Mouse (Mus musculus) neural tube, embryonic 14.5 days (tissue): Measurements from ENCODE around the gene Bri3. TPM values are rescaled to one million over a fixed set of nuclear protein-coding genes. Genes with fewer than 3 reads are reported as not detected.

ENCODE experiments used
- ATAC-seq: fragments of 200-750 bp; cut with Nextera tagmentation; 2 replicates; pipeline ENCODE4 v1.8.0; 2017; ENCODE audit warnings: low read depth, mild to moderate bottlenecking, moderate TSS enrichment, moderate library complexity
- H3K27ac ChIP-seq: fragments of 300-500 bp; sonication (generic); 2 replicates; pipeline ENCODE4 v1.5.1; 2014; ENCODE audit warnings: low read depth, mild to moderate bottlenecking, control low read depth, low read length, moderate library complexity, mixed read lengths
- H3K27me3 ChIP-seq: fragments of 300-500 bp; sonication (generic); 2 replicates; pipeline ENCODE4 v1.6.1; 2014; ENCODE audit warnings: low read length; ENCODE audit not compliant: control insufficient read depth, insufficient read depth
- H3K36me3 ChIP-seq: fragments of 300-500 bp; sonication (generic); 2 replicates; pipeline ENCODE4 v1.6.1; 2014; ENCODE audit warnings: low read length, mixed read lengths; ENCODE audit not compliant: control insufficient read depth, insufficient read depth
- H3K4me1 ChIP-seq: fragments of 300-500 bp; sonication (generic); 2 replicates; pipeline ENCODE4 v1.6.1; 2014; ENCODE audit warnings: low read length; ENCODE audit not compliant: control insufficient read depth, insufficient read depth
- H3K4me2 ChIP-seq: fragments of 300-500 bp; sonication (generic); 2 replicates; pipeline ENCODE4 v1.6.1; 2014; ENCODE audit warnings: mild to moderate bottlenecking, low read depth, low read length, control low read depth
- H3K4me3 ChIP-seq: fragments of 300-500 bp; sonication (generic); 2 replicates; pipeline ENCODE4 v1.5.1; 2014; ENCODE audit warnings: low read depth, low read length, control low read depth, mixed read lengths
- H3K9ac ChIP-seq: fragments of 300-500 bp; sonication (generic); replicated peaks from 2 replicates; pipeline ENCODE4 v1.6.1; 2014; ENCODE audit warnings: low read depth, mild to moderate bottlenecking, control low read depth, low read length, mixed read lengths
- H3K9me3 ChIP-seq: fragments of 300-500 bp; sonication (generic); 2 replicates; pipeline ENCODE4 v1.6.1; 2016; ENCODE audit warnings: low read length; ENCODE audit not compliant: control insufficient read depth
- WGBS: fragments of 180-500 bp; shearing (Covaris S2); extraction: QIAGEN DNeasy Blood & Tissue Kit; methylation state at CpG from one replicate; pipeline ENCODE4 v1.1.7; 2014; 5-methylcytosine and 5-hydroxymethylcytosine counted together
- polyA plus RNA-seq: library from polyadenylated mRNA; unstranded; fragments of >200 nt; fragmentation: Nextera tagmentation; extraction: Ambion mirVana; gene quantifications from 2 replicates; pipeline ENCODE4 v1.2.1, GENCODE M21; 2014

Gene Bri3
- polyA plus RNA-seq, 1 experiment from 2014 or later, result 114 TPM

DNA sequence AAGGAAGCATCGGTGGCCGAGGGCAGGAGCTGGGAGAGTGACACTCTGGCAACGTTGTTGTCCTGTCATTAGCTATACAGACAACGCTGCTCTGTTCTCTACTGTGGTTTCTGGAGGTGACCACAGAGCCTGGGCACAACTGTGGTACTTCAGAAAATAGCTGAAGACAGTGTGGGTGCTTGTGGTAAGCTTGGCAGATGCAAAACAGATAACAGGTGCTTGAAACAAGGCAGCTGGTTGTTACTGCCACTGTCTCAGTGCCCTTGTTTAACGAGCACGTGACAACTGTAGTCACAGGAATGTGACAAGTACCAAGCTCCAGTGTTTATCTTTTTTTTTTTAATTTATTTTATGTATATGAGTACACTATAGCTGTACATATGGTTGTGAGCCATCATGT lies 100.4 kb downstream of the Bri3 start:
- H3K4me3 ChIP-seq, result no peak overlapping the region
- H3K27me3 ChIP-seq, result no peaks in the 10 kb centered on the region
- 87% methylated on average over 6 of the region's 6 CpGs for WGBS
- ATAC-seq, result no peak
- H3K4me1 ChIP-seq, result no peaks in the 10 kb centered on the region
- no peaks in the 10 kb centered on the region for H3K9me3 ChIP-seq
- no peak overlapping the region for H3K27ac ChIP-seq
- no peaks in the 10 kb centered on the region for H3K36me3 ChIP-seq
- H3K4me2 ChIP-seq, result no peak overlapping the region
- no peak overlapping the region for H3K9ac ChIP-seq

DNA sequence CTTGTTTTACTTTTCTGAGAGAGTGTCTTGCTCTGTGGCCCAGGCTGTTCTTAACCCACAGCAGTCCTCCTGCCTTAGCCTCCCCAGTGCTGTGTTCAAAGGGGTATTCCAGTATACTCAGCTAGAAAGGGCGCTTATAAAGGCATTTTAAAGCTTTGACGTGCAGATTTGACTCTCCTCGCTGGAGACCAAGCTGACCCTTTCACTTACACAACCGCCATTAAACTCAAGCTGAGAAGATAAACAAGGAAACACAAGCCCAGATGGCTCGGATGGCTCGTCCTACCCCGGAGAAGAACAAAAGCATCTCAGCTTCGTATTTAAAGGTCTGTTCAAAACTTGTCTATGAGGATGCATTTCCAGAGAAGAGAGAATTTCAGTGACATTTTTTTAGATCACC lies 106.9 kb downstream of the Bri3 start:
- Histone ChIP-seq H3K4me2 (no peak overlapping the region), H3K4me3 (no peak overlapping the region), H3K4me1 (no peaks in the 10 kb centered on the region), H3K9ac (no peak overlapping the region), H3K36me3 (no peaks in the 10 kb centered on the region), H3K27me3 (no peaks in the 10 kb centered on the region), H3K9me3 (no peaks in the 10 kb centered on the region), H3K27ac (no peak overlapping the region)
- WGBS, result 5% methylated on average over 8 of the region's 8 CpGs
- no peak for ATAC-seq

DNA sequence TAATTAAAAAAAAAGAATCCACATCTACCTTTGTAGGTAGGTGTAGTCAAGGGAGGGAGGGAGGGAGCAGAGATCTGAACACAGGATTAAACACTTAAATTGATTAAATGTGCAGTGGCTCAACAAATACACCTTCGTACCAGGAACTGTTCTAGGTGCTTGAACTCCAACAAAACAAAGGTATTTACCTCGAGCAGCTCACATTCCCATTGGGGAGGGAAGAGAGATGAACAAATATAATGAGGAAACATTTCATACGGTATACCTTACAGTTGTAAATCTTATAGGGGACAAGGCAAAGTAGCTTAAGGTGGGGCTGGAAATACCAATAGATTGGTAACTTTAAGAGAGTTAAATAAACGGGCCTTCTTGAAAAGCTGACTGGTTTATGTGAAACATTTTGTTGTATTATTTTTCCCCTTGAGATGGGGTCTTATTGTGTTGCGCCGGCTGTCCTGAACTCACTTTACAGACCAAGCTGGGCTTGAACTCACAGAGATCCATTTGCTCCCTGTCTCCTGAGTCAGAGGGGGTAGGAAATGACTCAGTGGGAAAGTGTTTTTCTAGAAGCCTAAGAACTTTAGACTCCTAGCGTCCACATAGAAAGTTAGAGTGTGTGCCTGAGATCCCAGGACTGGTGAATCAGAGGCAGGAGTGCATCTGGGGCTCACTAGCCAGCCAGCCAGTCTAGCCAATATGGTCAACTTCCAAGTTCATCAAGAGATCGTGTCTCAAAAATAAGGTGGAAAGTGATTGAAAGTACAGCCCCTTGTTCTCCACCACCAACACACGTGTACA lies 108.2 kb downstream of the Bri3 start:
- Histone ChIP-seq H3K27me3 (peaks cover 6% of the 10 kb centered on the region), H3K27ac (no peak overlapping the region), H3K9ac (no peak overlapping the region), H3K4me3 (no peak overlapping the region), H3K4me1 (no peaks in the 10 kb centered on the region), H3K36me3 (no peaks in the 10 kb centered on the region), H3K4me2 (no peak overlapping the region), H3K9me3 (no peaks in the 10 kb centered on the region)
- ATAC-seq, result no peak
- 87% methylated on average over 9 of the region's 9 CpGs for WGBS

- Histone ChIP-seq H3K27ac (no peak overlapping the region), H3K4me2 (peak overlapping the region; percentile 91), H3K27me3 (peaks cover 23% of the 10 kb centered on the region), H3K36me3 (no peaks in the 10 kb centered on the region), H3K9me3 (no peaks in the 10 kb centered on the region), H3K4me1 (peaks cover 8% of the 10 kb centered on the region; the same call in 1 of the 2 replicates), H3K9ac (no peak overlapping the region), H3K4me3 (peak overlapping the region; percentile 40)
- WGBS, result 12% methylated on average over 17 of the region's 17 CpGs
- no peak for ATAC-seq
Observed at GRCm38 (mm10) chr5:144356776-144357455, 112.7 kb downstream of the Bri3 start.

- Histone ChIP-seq H3K36me3 (no peaks in the 10 kb centered on the region), H3K27ac (no peak overlapping the region), H3K9me3 (no peaks in the 10 kb centered on the region), H3K9ac (peak overlapping the region; percentile 17; the same call in 1 of the 2 replicates), H3K4me3 (peak overlapping the region; percentile 40), H3K4me2 (peak overlapping the region; percentile 91), H3K27me3 (peaks cover 23% of the 10 kb centered on the region), H3K4me1 (peaks cover 8% of the 10 kb centered on the region; the same call in 1 of the 2 replicates)
- 0% methylated on average over 27 of the region's 27 CpGs for WGBS
- ATAC-seq, result peak; percentile 59; the same call in 1 of the 2 replicates
Observed at GRCm38 (mm10) chr5:144357551-144357880, 113.3 kb downstream of the Bri3 start.

DNA sequence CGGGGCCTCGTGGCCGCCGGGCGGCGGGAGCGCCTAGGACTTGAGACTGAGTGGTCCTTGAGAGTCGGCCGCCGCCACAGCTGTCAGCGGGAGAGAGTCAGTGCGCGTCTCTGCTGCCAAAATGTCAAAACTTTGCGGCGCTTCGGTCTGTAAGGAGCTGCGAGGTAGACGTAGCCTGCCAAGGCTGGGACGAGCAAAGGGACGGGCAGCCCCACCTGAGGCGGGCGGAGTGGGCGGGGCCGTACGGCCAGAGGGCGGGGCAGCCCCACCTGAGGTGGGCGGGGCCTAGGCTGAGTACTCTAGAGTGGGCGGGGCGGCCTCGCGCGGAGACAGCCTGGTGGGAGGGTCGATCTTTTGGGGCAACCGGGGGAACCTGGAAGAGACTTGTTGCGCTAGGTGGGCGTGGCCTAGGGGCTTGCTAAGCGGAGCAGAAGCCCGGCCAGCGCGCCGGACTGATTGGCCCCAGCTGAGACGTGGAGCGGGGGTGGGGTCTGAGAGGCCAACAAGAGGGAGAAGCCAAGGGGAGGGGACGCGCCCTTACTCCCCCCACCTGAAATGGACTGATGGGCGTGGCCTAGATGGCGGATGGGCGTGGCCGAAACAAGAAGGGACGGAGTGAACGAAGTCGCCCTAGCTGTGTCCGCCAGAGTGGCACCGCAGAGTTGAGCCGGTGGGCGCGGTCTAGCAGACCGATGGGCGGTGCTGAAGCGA lies 113.8 kb downstream of the Bri3 start, which contains the start of gene Baiap2l1:
Gene Baiap2l1, minus strand, starts transcription at position 232 of the 711 bp plus-strand sequence.
- peak; percentile 93 for ATAC-seq
- Histone ChIP-seq H3K9ac (peak within 1 kb of the TSS; percentile 17), H3K27me3 (peaks cover 23% of the 10 kb centered on the region), H3K9me3 (no peaks in the 10 kb centered on the region), H3K27ac (no peak within 1 kb of the TSS), H3K4me3 (peak within 1 kb of the TSS; percentile 40), H3K4me2 (peak within 1 kb of the TSS; percentile 91), H3K4me1 (peaks cover 8% of the 10 kb centered on the region; the same call in 1 of the 2 replicates), H3K36me3 (no peaks in the 10 kb centered on the region)
- WGBS, result under 1% methylated on average over 58 of the region's 60 CpGs

GRCm38 (mm10) chr5:144358592-144358917 lies 114.3 kb downstream of the Bri3 start:
- Histone ChIP-seq H3K36me3 (no peaks in the 10 kb centered on the region), H3K4me2 (peak overlapping the region; percentile 91), H3K9ac (peak overlapping the region; percentile 17; the same call in 1 of the 2 replicates), H3K4me3 (peak overlapping the region; percentile 40), H3K27me3 (peaks cover 23% of the 10 kb centered on the region), H3K9me3 (no peaks in the 10 kb centered on the region), H3K27ac (no peak overlapping the region), H3K4me1 (peaks cover 8% of the 10 kb centered on the region; the same call in 1 of the 2 replicates)
- 8% methylated on average over 10 of the region's 10 CpGs for WGBS
- ATAC-seq, result peak; percentile 19; the same call in 1 of the 2 replicates

- no peak overlapping the region for H3K9ac ChIP-seq
- peaks cover 23% of the 10 kb centered on the region for H3K27me3 ChIP-seq
- H3K4me2 ChIP-seq, result no peak overlapping the region
- H3K36me3 ChIP-seq, result no peaks in the 10 kb centered on the region
- H3K27ac ChIP-seq, result no peak overlapping the region
- no peaks in the 10 kb centered on the region for H3K9me3 ChIP-seq
- 81% methylated on average over 6 of the region's 6 CpGs for WGBS
- no peak for ATAC-seq
- H3K4me1 ChIP-seq, result peaks cover 8% of the 10 kb centered on the region; the same call in 1 of the 2 replicates
- no peak overlapping the region for H3K4me3 ChIP-seq
Observed at GRCm38 (mm10) chr5:144359886-144360285, 115.6 kb downstream of the Bri3 start.
